ENCODE assay signal across 11 mouse cellular contexts in genomic region chr1:51607437-51607855, GRCm38 (mm10).
DNase-seq lines count a peak whose midpoint lies in the region; ATAC-seq and TF ChIP-seq lines count a peak whose summit lies in the region.
"Had no signal": no experiment of that assay in that cellular context is flagged by ENCODE, and none has a peak within 500 bp of the region (broad histone marks: within the 10 kb centered on the region; RNA-seq: fewer than 3 reads in every experiment).

No protein-coding gene starts in this region.

- H3K36me3 ChIP-seq in forebrain, embryonic 14.5 days (ENCODE audit: control insufficient read depth, insufficient read depth, low read length), result no peaks in the 10 kb centered on the region
- H3K36me3 ChIP-seq in midbrain, embryonic 12.5 days, result no peaks in the 10 kb centered on the region

- no peak for DNase-seq in frontal cortex, postnatal 14 days (ENCODE audit: low spot score in 2 of 2)
- DNase-seq in brain, embryonic 14.5 days (ENCODE audit: low read depth), result peak; percentile 95
- peak; percentile 86 for DNase-seq in forebrain, embryonic 14.5 days (ENCODE audit: low spot score)
- no peak for DNase-seq in cerebellum, adult 18-20 months
- no peak for DNase-seq in lung, postnatal 4 days
- DNase-seq: cerebellum, adult 9-11 months had no signal

- no peaks in the 10 kb centered on the region for H3K9me3 ChIP-seq in forebrain, embryonic 14.5 days (replicated peaks; ENCODE audit: control insufficient read depth, low read length)
- H3K9me3 ChIP-seq in midbrain, embryonic 12.5 days, result no peaks in the 10 kb centered on the region

- peak; percentile 59 for ATAC-seq in frontal cortex, adult (ENCODE audit: low TSS enrichment)
- ATAC-seq in forebrain, embryonic 14.5 days, result peak; percentile 92
- ATAC-seq in midbrain, embryonic 12.5 days (ENCODE audit: low FRiP score, low read depth), result peak; percentile 90
- ATAC-seq in megakaryocyte, adult 5-6 weeks (ENCODE audit: poor library complexity, severe bottlenecking), result no peak
- ATAC-seq: CD4-positive, CD25-positive, alpha-beta regulatory T cell, adult 4 months had no signal

- WGBS in forebrain, embryonic 14.5 days, result 7% methylated on average over 8 of the region's 8 CpGs
- WGBS in midbrain, embryonic 12.5 days, result 29% methylated on average over 8 of the region's 8 CpGs

- no peak overlapping the region for H3K4me3 ChIP-seq in forebrain, embryonic 14.5 days (ENCODE audit: low read depth, low read length)
- H3K4me3 ChIP-seq in midbrain, embryonic 12.5 days, result no peak overlapping the region

- H3K27ac ChIP-seq in forebrain, embryonic 14.5 days (ENCODE audit: low read depth, low read length), result peak overlapping the region; percentile 34; the same call in 1 of the 2 replicates
- peak overlapping the region; percentile 21; the same call in 1 of the 2 replicates for H3K27ac ChIP-seq in midbrain, embryonic 12.5 days (replicated peaks)
- H3K27ac ChIP-seq: macrophage had no signal

- no peak overlapping the region for H3K9ac ChIP-seq in forebrain, embryonic 14.5 days (ENCODE audit: low read length)
- no peak overlapping the region for H3K9ac ChIP-seq in midbrain, embryonic 12.5 days (replicated peaks)

- H3K27me3 ChIP-seq in forebrain, embryonic 14.5 days (replicated peaks; ENCODE audit: control insufficient read depth, insufficient read depth, low read length), result no peaks in the 10 kb centered on the region
- H3K27me3 ChIP-seq in midbrain, embryonic 12.5 days, result no peaks in the 10 kb centered on the region

- H3K4me1 ChIP-seq in forebrain, embryonic 14.5 days (ENCODE audit: control insufficient read depth, insufficient read depth, low read length), result peaks cover 15% of the 10 kb centered on the region
- peaks cover 12% of the 10 kb centered on the region for H3K4me1 ChIP-seq in midbrain, embryonic 12.5 days

- H3K4me2 ChIP-seq in forebrain, embryonic 14.5 days (ENCODE audit: low read length), result peak overlapping the region; percentile 0; the same call in 1 of the 2 replicates
- H3K4me2 ChIP-seq in midbrain, embryonic 12.5 days (replicated peaks), result no peak overlapping the region; the same call in 1 of the 2 replicates

- TF ChIP-seq POLR2A in brain, embryonic 14.5 days (IDR thresholded peaks at IDR 0.05; ENCODE audit: borderline replicate concordance, extremely low read depth, insufficient read depth, insufficient read length, poor library complexity, severe bottlenecking), result no peak

- TF ChIP-seq CTCF in brain, embryonic 14.5 days (IDR thresholded peaks at IDR 0.05; ENCODE audit: borderline replicate concordance, extremely low read depth, insufficient read depth, insufficient read length), result no peak

Comparison
In these comparisons a context has a peak if more than half of its experiments do, and no peak if none do; other contexts are left out.
1. DNase-seq: peak in brain, embryonic 14.5 days (single experiment) and forebrain, embryonic 14.5 days (single experiment); none in frontal cortex, postnatal 14 days (0 of 2), cerebellum, adult 18-20 months (0 of 2) and lung, postnatal 4 days (0 of 2).